8 mouse cellular contexts compared by ENCODE assay signal in genomic region chr13:22014411-22014845, GRCm38 (mm10). TPM values are rescaled to one million over a fixed set of nuclear protein-coding genes. Genes with fewer than 3 reads are reported as not detected.
DNase-seq lines count a peak whose midpoint lies in the region; ATAC-seq lines count a peak whose summit lies in the region.

No protein-coding gene starts in this region.

- no peak overlapping the region for H3K9ac ChIP-seq in kidney, embryonic 15.5 days
- H3K9ac ChIP-seq in hindbrain, embryonic 12.5 days, result no peak overlapping the region
- H3K9ac ChIP-seq in midbrain, embryonic 13.5 days (replicated peaks), result no peak overlapping the region

- no peaks in the 10 kb centered on the region for H3K36me3 ChIP-seq in kidney, embryonic 15.5 days
- H3K36me3 ChIP-seq in hindbrain, embryonic 12.5 days, result no peaks in the 10 kb centered on the region
- no peaks in the 10 kb centered on the region for H3K36me3 ChIP-seq in midbrain, embryonic 13.5 days

- H3K4me2 ChIP-seq in kidney, embryonic 15.5 days, result peak overlapping the region; percentile 44
- H3K4me2 ChIP-seq in hindbrain, embryonic 12.5 days (replicated peaks), result peak overlapping the region; percentile 15; the same call in 1 of the 2 replicates
- no peak overlapping the region for H3K4me2 ChIP-seq in midbrain, embryonic 13.5 days (replicated peaks)

- no peak for ATAC-seq in kidney, embryonic 15.5 days (replicated peaks; ENCODE audit: low FRiP score)
- ATAC-seq in hindbrain, embryonic 12.5 days (ENCODE audit: low FRiP score), result no peak
- ATAC-seq in midbrain, embryonic 13.5 days, result no peak

- no peak overlapping the region for H3K27ac ChIP-seq in kidney, embryonic 15.5 days
- no peak overlapping the region for H3K27ac ChIP-seq in hindbrain, embryonic 12.5 days
- H3K27ac ChIP-seq in midbrain, embryonic 13.5 days, result no peak overlapping the region

- no peak for DNase-seq in kidney, adult 18-20 months
- DNase-seq in embryo, embryonic 10 days (ENCODE audit: low spot score), result peak; percentile 27
- no peak for DNase-seq in urinary bladder, postnatal 14 days (ENCODE audit: low spot score)
- DNase-seq in adrenal gland, postnatal 36 days, result no peak
- DNase-seq in ovary, postnatal 36 days (ENCODE audit: low spot score), result no peak

- H3K4me1 ChIP-seq in kidney, embryonic 15.5 days, result 0 out of 2 replicates have a peak, but pooled peaks cover 7% of the 10 kb centered on the region
- no peaks in the 10 kb centered on the region for H3K4me1 ChIP-seq in hindbrain, embryonic 12.5 days
- no peaks in the 10 kb centered on the region for H3K4me1 ChIP-seq in midbrain, embryonic 13.5 days (replicated peaks)

- H3K4me3 ChIP-seq in kidney, embryonic 15.5 days (replicated peaks), result peak overlapping the region; percentile 17
- H3K4me3 ChIP-seq in hindbrain, embryonic 12.5 days, result 0 out of 2 replicates have a peak overlapping the region, but pooled peaks have one; percentile 7
- H3K4me3 ChIP-seq in midbrain, embryonic 13.5 days (replicated peaks), result peak overlapping the region; percentile 3; the same call in 1 of the 2 replicates

- no peaks in the 10 kb centered on the region for H3K9me3 ChIP-seq in kidney, embryonic 15.5 days (replicated peaks)
- H3K9me3 ChIP-seq in hindbrain, embryonic 12.5 days (replicated peaks), result no peaks in the 10 kb centered on the region
- no peaks in the 10 kb centered on the region for H3K9me3 ChIP-seq in midbrain, embryonic 13.5 days

- WGBS in kidney, embryonic 15.5 days, result 13% methylated on average over 17 of the region's 17 CpGs
- WGBS in hindbrain, embryonic 12.5 days, result 14% methylated on average over 17 of the region's 17 CpGs
- WGBS in midbrain, embryonic 13.5 days, result 12% methylated on average over 17 of the region's 17 CpGs

- H3K27me3 ChIP-seq in kidney, embryonic 15.5 days, result peaks cover 82% of the 10 kb centered on the region
- H3K27me3 ChIP-seq in hindbrain, embryonic 12.5 days, result peaks cover 82% of the 10 kb centered on the region
- peaks cover 91% of the 10 kb centered on the region for H3K27me3 ChIP-seq in midbrain, embryonic 13.5 days

RNA-seq across cellular contexts. Expression of gene Prss16, which starts 4.9 kb away (rescaled TPM):
- polyA plus RNA-seq in kidney, embryonic 15.5 days (2015; fragmentation: Nextera tagmentation; extraction: Ambion mirVana), result 0.14 and 0.35 TPM in 2 replicates
- 0.23 and 0.48 TPM in 2 replicates for polyA plus RNA-seq in hindbrain, embryonic 12.5 days (2016; fragmentation: Nextera tagmentation; extraction: Ambion mirVana)
- not detected in 2 replicates for polyA plus RNA-seq in midbrain, embryonic 13.5 days (2015; fragmentation: Nextera tagmentation; extraction: Ambion mirVana)
- under 1 TPM in 1 of 2 experiments, not detected in 1; 0.53 TPM for total RNA-seq in adrenal gland, postnatal 36 days (2021)

RNA-seq across cellular contexts. Expression of gene Hist1h2ah, which starts 20.9 kb away (rescaled TPM):
- 9.8 and 11.2 TPM in 2 replicates for polyA plus RNA-seq in kidney, embryonic 15.5 days (2015; fragmentation: Nextera tagmentation; extraction: Ambion mirVana)
- 17.9 TPM in 1 of 2 replicates, not detected in the other for polyA plus RNA-seq in hindbrain, embryonic 12.5 days (2016; fragmentation: Nextera tagmentation; extraction: Ambion mirVana)
- 6.2 TPM in 1 of 2 replicates, not detected in the other for polyA plus RNA-seq in midbrain, embryonic 13.5 days (2015; fragmentation: Nextera tagmentation; extraction: Ambion mirVana)
- 10 to 100 TPM; 58.6 to 69.2 TPM for total RNA-seq in adrenal gland, postnatal 36 days (2021)

RNA-seq across cellular contexts. Expression of gene Hist1h2bk, which starts 21.2 kb away (rescaled TPM):
- polyA plus RNA-seq in kidney, embryonic 15.5 days (2015; fragmentation: Nextera tagmentation; extraction: Ambion mirVana), result 8.8 and 12.6 TPM in 2 replicates
- 5.5 and 9.1 TPM in 2 replicates for polyA plus RNA-seq in hindbrain, embryonic 12.5 days (2016; fragmentation: Nextera tagmentation; extraction: Ambion mirVana)
- 4.0 and 5.5 TPM in 2 replicates for polyA plus RNA-seq in midbrain, embryonic 13.5 days (2015; fragmentation: Nextera tagmentation; extraction: Ambion mirVana)
- total RNA-seq in adrenal gland, postnatal 36 days (2021), result 10 to 100 TPM; 67.8 to 68.6 TPM

RNA-seq across cellular contexts. Expression of gene Hist1h4i, which starts 26.7 kb away (rescaled TPM):
- polyA plus RNA-seq in kidney, embryonic 15.5 days (2015; fragmentation: Nextera tagmentation; extraction: Ambion mirVana), result 30.5 and 31.4 TPM in 2 replicates
- polyA plus RNA-seq in hindbrain, embryonic 12.5 days (2016; fragmentation: Nextera tagmentation; extraction: Ambion mirVana), result 18.2 and 20.9 TPM in 2 replicates
- polyA plus RNA-seq in midbrain, embryonic 13.5 days (2015; fragmentation: Nextera tagmentation; extraction: Ambion mirVana), result 18.1 and 20.1 TPM in 2 replicates
- 10 to 100 TPM; 75.2 to 76.6 TPM for total RNA-seq in adrenal gland, postnatal 36 days (2021)

RNA-seq across cellular contexts. Expression of gene Hist1h2ag, which starts 28.3 kb away (rescaled TPM):
- 59.1 and 68.1 TPM in 2 replicates for polyA plus RNA-seq in kidney, embryonic 15.5 days (2015; fragmentation: Nextera tagmentation; extraction: Ambion mirVana)
- 52.7 and 56.3 TPM in 2 replicates for polyA plus RNA-seq in hindbrain, embryonic 12.5 days (2016; fragmentation: Nextera tagmentation; extraction: Ambion mirVana)
- 17.7 and 21.2 TPM in 2 replicates for polyA plus RNA-seq in midbrain, embryonic 13.5 days (2015; fragmentation: Nextera tagmentation; extraction: Ambion mirVana)
- 10 to 100 TPM; 41.1 to 45.0 TPM for total RNA-seq in adrenal gland, postnatal 36 days (2021)
